Mouse (Mus musculus) bone marrow, adult 2 months (tissue): ENCODE data around the gene Jam3.

ENCODE experiments used
- CTCF ChIP-seq: fragments of 200-500 bp; IDR thresholded peaks from 2 replicates; pipeline ENCODE4 v1.5.1; 2011; ENCODE audit warnings: low read length, control low read depth; ENCODE audit not compliant: control insufficient read depth, insufficient read depth
- POLR2A ChIP-seq: fragments of 200-500 bp; IDR thresholded peaks from 2 replicates; pipeline ENCODE4 v1.6.1; 2011; ENCODE audit warnings: low read depth, mild to moderate bottlenecking, control low read depth, low read length, borderline replicate concordance; ENCODE audit not compliant: control insufficient read depth

DNA sequence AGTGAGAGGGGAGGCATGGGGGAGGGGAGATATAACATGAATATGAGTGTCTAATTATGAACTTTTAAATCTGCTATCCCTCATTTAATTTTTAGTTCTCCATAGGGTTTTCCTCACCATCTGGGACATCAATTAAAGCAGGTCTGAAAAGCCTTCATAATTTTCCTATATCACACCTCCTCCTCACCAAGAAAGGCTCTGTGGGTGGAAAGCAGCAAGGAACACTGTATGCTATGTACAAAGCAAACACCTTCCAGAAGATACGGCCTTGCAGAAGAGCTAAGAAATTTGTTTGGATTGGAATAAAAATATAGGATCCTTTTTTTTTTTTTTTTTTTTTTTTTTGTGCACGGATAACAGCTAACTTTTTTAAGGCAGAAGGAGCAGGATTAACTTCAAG lies 31.3 kb downstream of the Jam3 start:
- TF ChIP-seq POLR2A (no peak), CTCF (no peak)
